Mouse (Mus musculus): Measurements from ENCODE around the gene L3mbtl3.

Gene L3mbtl3

DNA sequence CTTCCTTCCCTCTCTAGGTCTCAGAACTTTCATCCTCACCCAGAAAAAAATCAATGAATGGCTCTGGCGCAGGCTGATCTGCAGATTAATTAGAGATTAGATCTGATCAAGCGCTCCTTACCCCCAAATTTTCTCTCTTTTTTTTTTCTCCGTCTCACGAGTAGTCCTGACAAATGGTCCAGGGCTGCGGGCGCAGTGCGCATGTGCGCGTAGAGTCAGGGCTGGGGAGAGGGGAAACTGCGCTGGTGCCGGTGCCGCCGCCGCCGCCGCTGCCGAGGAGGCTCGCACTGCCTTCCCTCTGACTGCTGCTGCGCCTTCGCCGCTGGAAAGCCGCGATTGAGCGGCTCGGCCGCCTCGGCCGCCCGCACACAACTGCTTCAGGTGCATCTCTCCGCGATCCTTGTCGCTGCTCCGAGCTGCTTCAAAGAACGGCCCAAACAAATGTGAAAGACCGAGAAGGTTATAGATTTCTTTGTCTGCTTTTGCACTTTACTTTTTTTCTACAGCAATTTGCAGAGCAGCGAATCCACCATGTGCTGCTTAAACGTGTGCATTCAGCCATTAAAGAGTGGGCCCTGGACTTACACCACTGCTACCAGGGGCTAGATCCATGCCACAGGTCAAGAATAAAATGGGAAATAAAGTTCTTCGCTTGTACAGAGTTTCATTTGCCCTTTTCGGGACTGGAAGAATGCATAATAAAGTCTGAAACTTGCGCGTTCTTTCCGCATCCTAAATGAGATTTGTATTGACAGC, at the start of gene L3mbtl3:
TSS of gene L3mbtl3 (minus strand) at position 182 of the 756 bp plus-strand sequence.
- whole genome bisulfite sequencing = 4% methylated on average over 42 of the region's 42 CpGs

- 66% methylated on average over 2 of the region's 2 CpGs for WGBS
These were observed 45.4 kb upstream of the L3mbtl3 start for GRCm38 (mm10) chr10:26421168-26421567.

DNA sequence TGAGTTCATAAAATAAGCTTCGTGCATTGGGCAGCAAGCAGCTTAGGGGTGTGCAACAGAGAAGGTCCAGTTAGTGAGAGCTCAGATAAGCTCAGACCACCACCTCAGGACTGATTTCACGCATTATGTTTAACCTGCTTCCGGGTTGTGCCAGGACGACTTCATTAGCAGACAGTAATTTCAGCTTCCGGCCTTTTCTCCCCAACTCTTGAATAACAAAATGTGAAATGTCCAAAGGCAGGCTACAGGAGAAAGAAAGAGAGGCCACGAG, 1.5 kb upstream of the L3mbtl3 start:
- WGBS = 96% methylated on average over 6 of the region's 6 CpGs

DNA sequence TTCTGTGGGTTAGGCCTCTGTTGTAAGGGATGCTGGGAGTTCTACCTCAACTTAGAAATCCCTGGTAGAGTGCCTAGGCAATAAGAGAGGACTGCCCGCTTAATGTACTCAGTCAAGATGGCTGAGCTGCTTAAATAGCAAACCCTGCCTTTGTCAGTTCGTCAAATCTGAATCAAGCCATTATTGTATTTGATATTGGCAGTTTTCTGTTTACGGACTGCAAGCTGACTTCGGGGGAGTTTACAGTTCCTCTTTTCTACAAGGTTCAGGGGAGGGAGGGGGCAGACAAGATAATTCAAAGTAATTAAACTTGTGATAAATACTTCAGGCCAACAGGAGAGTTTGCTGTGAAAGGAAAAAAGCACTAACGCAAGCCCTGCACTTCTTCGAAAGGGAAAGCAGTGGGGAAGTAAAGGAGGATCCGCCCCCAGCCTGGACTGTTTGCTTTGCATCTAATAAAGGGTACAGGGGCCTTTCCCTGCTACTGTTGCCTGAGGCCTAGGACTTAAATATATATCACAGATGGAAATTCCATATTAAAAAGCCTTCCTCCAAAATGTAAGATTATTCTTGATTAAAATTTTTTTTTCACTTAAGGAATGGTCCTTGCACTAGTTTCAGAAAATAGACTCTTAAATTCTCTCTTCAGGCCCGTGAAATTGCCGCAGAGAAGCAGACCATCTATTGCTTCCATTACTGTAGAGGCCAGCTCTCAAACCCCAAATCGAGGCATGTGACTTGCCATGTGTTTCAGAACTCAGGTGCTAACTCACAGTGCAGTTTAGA, 968 bp upstream of the L3mbtl3 start:
- 78% methylated on average over 10 of the region's 10 CpGs for WGBS

DNA sequence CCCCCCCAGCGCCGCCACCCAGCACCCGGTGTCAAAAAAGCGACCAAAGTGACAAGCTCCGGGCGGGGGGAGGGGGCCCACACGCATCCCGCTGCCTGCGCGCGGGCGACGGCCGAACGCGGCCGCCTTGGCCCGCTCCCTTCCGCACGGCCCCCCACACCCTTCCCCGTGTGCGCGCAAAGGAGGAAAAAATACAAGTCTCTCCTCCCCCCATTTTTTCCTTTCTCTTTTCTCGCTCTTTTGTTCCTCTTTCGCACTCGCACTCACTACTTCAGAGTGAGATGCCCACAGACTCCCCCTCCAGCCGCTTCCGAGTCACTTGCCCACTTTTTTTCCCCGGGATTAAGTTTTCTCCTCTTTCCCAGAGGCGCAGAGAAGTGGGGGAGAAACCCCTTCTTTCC, 420 bp downstream of the L3mbtl3 start:
- WGBS = under 1% methylated on average over 26 of the region's 30 CpGs

DNA sequence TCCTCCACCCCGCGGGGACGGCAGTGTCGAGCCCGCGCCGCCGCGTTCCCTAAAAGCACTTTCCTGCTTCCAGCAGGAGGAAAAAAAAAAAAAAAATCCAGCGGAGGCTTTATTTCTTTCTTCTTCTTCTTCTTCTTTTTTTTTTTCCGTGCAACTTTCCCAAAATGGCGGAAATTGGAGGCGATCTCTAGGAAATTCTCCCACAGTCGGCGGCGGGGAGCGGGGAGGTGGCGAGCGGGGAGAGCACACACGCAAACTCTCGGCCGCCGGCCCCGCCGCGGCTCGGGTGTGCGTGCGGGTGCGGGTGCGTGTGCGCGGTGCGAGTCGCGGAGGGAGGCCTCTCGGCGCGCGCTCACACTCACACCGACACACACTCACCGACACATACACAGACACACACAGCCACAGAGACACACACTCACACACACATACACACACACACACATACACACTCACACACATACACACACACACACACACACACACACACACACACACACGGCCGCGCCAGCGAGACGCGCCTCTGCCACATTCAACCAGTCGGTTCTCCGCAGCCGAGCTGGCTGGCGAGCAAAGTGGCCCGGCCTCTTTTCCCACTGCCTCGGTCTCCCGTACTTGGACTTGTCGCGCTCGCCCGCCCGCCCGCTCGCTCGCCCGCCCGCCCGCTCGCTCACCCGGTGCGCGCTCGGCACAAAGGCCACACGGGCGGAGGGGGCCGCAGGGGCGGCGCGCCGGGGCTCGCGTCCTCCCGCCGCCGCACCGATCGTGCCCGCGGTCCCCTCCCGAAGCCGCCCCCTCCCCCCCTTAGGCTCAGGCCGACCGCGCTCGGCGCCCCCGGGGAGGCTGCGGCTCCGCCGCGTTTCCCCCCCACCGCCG, 1.1 kb downstream of the L3mbtl3 start:
- under 1% methylated on average over 84 of the region's 101 CpGs for WGBS

GRCm38 (mm10) chr10:26373951-26374435, 1.8 kb downstream of the L3mbtl3 start:
- WGBS = 1% methylated on average over 71 of the region's 71 CpGs

GRCm38 (mm10) chr10:26372940-26373931, 2.5 kb downstream of the L3mbtl3 start:
- under 1% methylated on average over 51 of the region's 51 CpGs for WGBS

- 80% methylated on average over 7 of the region's 7 CpGs for WGBS
These were observed 4.4 kb downstream of the L3mbtl3 start for GRCm38 (mm10) chr10:26371416-26371815.

GRCm38 (mm10) chr10:26364942-26365341, 10.8 kb downstream of the L3mbtl3 start:
- 67% methylated on average over 2 of the region's 2 CpGs for WGBS

- 52% methylated on average over 8 of the region's 8 CpGs for WGBS
These were observed 11.4 kb downstream of the L3mbtl3 start for GRCm38 (mm10) chr10:26364326-26364856.

GRCm38 (mm10) chr10:26363605-26364004, 12.2 kb downstream of the L3mbtl3 start:
- 60% methylated on average over 3 of the region's 3 CpGs for WGBS

GRCm38 (mm10) chr10:26358798-26359197, 17.0 kb downstream of the L3mbtl3 start:
- 63% methylated on average over 6 of the region's 6 CpGs for WGBS

DNA sequence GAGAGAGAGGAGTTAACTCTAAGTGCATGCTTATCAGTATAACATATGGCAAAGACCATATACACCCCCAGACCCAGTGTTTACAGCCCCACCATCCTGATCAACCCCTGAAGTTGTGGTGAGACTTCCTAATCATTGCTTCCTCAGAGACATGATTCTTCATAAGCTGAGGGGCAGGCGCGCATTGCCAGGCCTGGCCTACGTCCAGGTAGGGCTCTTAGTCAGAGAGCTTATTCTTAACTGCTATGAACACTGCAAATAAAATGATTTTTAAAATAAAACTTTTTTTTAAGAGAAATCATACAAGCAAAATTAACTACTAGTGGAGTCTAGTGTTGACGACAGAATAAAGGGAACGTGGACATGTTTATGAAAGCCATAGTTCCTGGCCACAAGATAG, 17.5 kb downstream of the L3mbtl3 start:
- WGBS = 55% methylated on average over 5 of the region's 5 CpGs

DNA sequence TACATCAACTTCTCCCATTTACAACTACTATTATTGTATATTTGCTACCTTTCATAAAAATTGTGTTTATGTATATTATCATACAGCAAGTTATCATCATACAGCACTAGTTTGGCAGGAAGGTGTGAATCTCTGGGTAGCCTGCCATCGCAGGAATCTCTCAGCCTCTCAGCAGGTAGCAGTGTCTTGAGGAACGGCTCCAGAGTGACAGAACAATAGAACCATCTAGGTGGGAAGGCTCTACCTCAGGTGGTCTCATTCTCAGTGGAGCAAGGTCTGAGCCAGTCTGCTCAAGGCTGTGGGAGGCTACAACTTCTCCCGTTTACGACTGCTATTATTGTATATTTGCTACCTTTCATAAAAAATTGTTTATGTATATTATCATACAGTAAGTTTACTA, 22.0 kb downstream of the L3mbtl3 start:
- 77% methylated on average over 4 of the region's 4 CpGs for WGBS

GRCm38 (mm10) chr10:26351129-26351738, 24.5 kb downstream of the L3mbtl3 start:
- WGBS = 94% methylated on average over 7 of the region's 7 CpGs

DNA sequence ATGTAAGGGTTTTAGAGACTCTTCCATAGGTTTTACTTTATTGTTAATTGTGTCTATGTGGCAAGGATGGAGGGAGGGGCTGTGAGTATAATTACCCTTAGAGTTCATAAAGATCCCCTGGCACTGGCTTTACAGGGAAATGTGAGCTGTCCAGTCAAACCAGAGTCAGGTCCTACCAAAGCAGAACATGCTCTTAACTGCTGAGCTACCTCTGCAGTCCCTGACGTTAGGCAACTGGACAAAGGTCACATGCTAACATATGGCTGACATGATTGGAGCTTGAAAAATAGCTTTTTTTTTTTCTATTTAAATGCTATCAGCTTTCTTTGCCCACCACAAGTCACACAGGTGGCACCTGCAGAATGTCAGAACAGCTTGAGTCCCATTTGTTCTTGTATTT, 25.6 kb downstream of the L3mbtl3 start:
- 88% methylated on average over 1 of the region's 1 CpGs for WGBS

- 78% methylated on average over 7 of the region's 7 CpGs for WGBS
These were observed 28.2 kb downstream of the L3mbtl3 start for GRCm38 (mm10) chr10:26347614-26348013.

GRCm38 (mm10) chr10:26345879-26346278, 29.9 kb downstream of the L3mbtl3 start:
- WGBS = 33% methylated on average over 1 of the region's 1 CpGs

DNA sequence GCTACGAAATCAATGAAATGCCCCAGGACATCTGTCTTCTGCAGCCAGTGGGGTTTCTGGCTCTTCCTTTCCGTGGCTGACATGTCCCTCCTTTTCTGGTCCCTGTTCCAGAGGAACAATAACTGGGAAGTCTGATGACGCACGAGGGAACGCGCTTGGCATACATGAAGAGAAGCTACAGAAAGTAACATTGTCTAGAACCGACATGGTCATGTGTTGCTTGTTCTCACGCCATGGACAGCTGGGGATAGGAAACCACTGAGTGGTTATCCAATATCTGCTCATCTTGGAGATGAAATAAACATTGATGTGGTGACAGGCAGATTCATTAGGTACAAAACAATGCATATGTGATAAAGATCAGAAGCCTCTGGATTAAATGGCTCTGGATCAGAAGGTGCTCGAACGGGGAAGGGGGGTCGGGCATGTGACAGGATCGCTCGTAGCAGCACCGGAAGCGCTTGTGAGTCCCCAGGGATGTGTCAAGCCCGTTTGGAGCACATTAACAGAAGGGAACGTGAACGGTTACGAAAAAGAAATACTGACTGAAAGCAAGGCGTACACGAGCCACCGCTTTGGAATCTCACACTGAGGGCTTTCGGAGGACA, 37.8 kb downstream of the L3mbtl3 start:
- 89% methylated on average over 23 of the region's 23 CpGs for WGBS
